Mouse (Mus musculus) CD4-positive, CD25-positive, alpha-beta regulatory T cell, adult 2 months (primary cell): ENCODE measurements at regions not wholly inside any gene's neighbourhood (a gene's known extent, or its start where the extent isn't known, plus 50 kb on each side); places are given as distances from the start of the nearest gene placed in this dataset.

Experiments used
- DNase-seq: peaks from one replicate; pipeline ENCODE4 v3.0.0-alpha.2; 2012; ENCODE audit warnings: low read depth, low spot score

GRCm38 (mm10) chr5:111543721-111544495 lies 126.7 kb downstream of the Mn1 start:
- DNase-seq: no peak

GRCm38 (mm10) chr5:111553471-111554382 lies 136.6 kb downstream of the Mn1 start:
- DNase-seq: peak; percentile 46

DNA sequence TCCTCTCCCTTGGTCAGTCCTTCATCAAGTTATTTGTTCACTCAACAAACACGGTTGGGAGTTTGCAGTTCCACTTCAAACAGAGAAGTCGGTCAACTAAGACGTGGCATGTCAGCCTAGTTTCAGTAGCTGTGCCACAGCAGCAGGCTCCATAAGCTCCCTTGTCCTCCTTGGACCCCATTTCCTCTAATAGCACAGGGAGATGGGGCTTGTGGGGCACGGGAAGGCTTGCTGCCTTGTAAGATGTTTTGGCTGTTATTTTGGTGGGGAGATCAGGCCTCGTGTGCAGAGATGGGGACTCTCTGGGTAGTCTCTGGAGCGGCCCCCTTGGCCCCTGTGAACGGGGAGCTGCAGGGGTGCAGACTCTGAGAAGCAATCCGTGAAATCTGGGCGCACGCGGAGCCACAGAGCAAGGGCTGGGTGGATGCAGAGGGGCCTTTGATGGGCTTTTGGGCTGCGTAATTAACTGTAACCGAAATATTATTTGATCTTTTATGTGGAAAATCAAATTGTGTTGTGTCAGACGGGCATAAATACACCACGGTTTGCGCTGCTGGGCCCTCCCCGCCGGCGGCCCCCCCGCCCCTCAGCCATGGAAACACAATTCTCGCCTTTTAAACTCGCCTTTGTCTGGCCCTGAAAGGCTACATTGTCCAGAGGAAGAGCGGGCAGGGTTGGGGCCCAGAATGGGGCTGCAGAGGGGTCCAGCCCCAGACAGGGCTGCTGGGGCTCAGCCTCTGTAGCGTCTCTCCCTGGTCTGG lies 137.6 kb downstream of the Mn1 start:
- DNase-seq: no peak

DNA sequence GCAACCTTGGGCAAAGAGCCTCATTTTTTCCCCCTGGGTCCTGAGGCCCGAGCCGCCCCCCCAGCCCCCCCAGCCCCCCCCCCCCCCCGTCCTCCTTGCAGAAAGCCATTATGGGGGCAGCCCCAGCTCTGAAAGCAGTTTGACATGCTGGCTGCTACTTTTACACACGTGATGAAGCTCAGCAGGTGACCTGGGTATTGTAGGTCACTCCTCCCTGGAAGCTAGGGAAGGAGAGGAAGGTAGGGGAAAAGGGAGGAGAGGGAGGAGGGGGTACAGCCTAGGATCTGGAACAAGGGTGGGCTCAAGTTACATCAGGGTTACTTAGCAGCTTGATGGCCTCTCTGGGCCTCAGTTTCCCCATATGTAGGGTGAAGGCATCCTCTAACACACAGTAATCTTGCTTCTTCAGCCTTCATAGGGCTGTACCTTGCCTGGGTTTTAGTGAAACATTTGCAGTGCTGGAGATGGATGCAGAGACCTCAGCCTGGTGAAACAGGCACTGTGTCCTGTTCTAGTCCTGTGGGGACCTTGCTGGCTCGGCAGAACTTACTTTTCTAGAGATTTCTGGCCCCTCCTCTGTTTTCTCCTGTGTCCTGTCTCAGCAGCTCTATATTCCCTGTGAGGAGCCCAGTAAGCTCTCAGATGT lies 138.3 kb downstream of the Mn1 start:
- no peak for DNase-seq

DNA sequence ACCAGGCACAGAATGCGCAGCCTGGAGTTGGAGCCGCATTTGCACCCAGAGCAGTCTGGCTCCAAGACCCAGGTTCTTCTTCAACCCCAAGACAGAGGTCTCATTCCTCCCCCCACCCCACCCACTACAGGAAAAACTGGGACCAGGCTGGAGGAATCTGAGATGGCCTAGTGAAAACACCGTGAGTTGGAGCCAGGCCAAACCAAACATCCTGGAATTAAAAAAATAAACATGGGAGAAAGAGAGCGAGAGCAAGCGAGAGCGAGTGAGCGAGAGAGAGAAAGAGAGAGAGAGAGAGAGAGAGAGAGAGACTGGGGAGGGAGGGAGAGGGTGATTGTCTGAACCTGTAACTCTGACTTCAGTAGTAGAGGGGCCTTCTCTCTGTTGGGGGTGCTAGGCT lies 138.8 kb downstream of the Mn1 start:
- no peak for DNase-seq

- DNase-seq: no peak
These were observed 143.3 kb downstream of the Mn1 start for GRCm38 (mm10) chr5:111560432-111560831.

- DNase-seq: peak; percentile 14
These were observed 144.1 kb downstream of the Mn1 start for GRCm38 (mm10) chr5:111561301-111561700.

- DNase-seq: no peak
These were observed 153.7 kb downstream of the Mn1 start for GRCm38 (mm10) chr5:111570826-111571225.

GRCm38 (mm10) chr5:111573265-111573873 lies 156.2 kb downstream of the Mn1 start:
- peak; percentile 49 for DNase-seq

- DNase-seq: no peak
These were observed 157.2 kb downstream of the Mn1 start for GRCm38 (mm10) chr5:111574219-111574840.

- no peak for DNase-seq
These were observed 158.2 kb downstream of the Mn1 start for GRCm38 (mm10) chr5:111575376-111575775.

GRCm38 (mm10) chr5:111577441-111577840 lies 156.3 kb upstream of the Gm26897 start:
- DNase-seq: no peak

GRCm38 (mm10) chr5:111578088-111578487 lies 155.6 kb upstream of the Gm26897 start:
- DNase-seq: no peak

DNA sequence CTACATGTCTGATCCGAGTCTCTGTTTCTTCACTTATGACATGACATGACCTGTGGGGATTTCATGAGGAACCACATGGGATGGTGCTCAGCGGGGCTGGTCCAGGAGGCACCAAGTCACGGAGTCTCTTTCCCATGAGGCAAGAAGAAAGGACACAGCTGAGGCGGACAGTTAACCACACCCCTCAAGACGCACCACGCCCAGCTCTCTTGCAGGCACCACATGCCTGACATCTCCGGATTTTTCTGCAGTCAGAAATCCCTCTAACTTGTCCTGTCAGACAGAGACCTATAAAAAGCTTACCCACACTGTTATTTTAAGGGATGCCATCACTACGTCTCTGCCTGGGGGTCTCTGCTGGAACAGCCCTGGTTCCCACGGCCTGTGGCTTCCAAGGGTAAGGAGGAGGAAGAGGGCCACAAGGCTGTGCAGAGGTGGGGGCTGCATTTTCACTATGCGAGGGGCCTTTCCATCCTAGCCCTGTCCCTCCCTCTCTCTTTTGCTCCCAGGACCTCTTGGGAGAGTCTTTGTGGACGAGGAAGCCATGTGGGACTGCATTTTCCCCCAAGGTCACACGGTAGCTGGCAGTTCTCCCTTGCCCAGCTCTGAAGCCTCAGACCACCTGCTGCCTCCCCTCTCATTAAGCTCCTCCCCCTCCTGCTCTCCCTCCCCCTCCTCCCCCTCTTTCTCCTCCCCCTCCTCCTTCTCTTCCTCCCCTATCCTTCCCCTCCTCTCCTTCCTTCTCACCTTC lies 154.6 kb upstream of the Gm26897 start:
- no peak for DNase-seq

DNA sequence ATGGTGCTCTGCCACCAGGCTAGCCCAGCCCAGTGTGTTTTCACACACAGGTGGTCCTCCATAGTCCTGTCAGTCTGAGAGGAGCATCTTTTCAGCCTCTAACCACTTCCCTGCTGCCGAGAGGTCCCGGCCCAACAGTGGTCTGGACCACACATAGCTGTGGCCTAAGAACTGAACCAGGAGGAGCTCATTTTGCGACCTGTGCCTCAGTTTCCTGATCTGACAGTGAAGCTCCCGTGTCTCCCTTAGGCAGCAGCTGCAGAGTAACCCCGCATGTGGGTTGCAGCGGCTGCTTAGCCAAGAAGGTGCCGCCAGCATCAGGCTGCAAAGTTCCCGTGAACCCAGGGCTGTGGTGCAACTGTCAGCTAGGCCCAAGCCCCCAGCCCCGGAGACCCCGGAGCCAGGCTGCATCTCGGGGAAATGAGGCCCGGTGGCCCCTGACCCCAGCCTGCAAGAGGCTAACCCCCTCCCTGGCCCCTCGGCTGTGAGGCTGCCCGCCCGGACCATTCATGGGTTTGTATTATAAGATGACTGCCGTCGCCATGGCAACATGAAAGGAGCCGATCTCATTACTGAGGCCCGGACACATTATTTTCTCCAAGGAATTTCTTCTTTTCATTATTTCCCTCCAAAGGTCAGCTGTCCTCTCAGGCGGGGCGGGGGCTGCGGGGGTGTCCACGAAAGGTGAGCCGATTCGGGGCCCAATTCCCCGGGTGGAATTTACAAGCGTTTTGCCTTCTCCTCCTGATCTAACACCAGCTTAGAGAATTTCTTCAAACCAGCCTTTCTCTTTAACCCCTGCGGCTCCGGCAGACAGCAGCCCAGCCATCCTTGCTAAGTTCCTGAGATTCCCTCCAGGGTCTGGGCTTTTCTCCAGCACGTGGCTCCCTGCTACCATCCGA lies 152.6 kb upstream of the Gm26897 start:
- no peak for DNase-seq

GRCm38 (mm10) chr5:111582004-111582403 lies 151.7 kb upstream of the Gm26897 start:
- no peak for DNase-seq

GRCm38 (mm10) chr5:111590619-111591081 lies 143.1 kb upstream of the Gm26897 start:
- DNase-seq: no peak

DNA sequence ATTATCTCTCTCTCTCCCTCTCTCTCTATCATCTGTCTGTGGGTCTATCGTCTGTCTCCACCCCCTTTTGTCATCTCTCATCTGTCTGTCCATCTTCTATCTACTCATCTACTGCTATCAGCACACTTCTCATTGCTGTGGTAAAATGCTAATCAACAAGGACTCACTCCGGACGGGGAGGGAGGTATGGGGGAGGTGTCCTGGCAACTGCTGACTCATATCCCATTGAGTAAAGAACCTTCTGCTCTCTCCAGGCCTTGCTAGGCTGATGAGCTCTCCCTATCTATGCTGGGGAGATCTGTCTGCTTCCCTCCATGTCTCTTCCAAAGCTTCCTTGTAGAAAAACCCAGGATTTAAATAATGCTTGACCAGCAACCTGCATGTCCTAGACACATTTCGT lies 140.9 kb upstream of the Gm26897 start:
- no peak for DNase-seq

- no peak for DNase-seq
These were observed 139.6 kb upstream of the Gm26897 start for GRCm38 (mm10) chr5:111594111-111594510.
